Mouse (Mus musculus) heart, postnatal 0 days (tissue): ENCODE data around the gene Colgalt1. TPM values are rescaled to one million over a fixed set of nuclear protein-coding genes. Genes with fewer than 3 reads are reported as not detected.

ENCODE experiments used
- ATAC-seq: fragments of 200-750 bp; cut with Nextera tagmentation; 2 replicates; pipeline ENCODE4 v1.8.0; 2017; ENCODE audit warnings: low read depth, moderate number of reproducible peaks, moderate library complexity; ENCODE audit not compliant: insufficient read depth
- DNase-seq: peaks from one replicate; pipeline ENCODE4 v3.0.0-alpha.2; 2016; ENCODE audit warnings: low spot score
- H3K27ac ChIP-seq: fragments of 300-500 bp; sonication (generic); 2 replicates; pipeline ENCODE4 v1.5.1; 2014; ENCODE audit warnings: low read depth, mild to moderate bottlenecking
- H3K27me3 ChIP-seq: fragments of 300-500 bp; sonication (generic); 2 replicates; pipeline ENCODE4 v1.6.1; 2014; ENCODE audit warnings: low read length, mixed read lengths; ENCODE audit not compliant: control insufficient read depth, insufficient read depth
- H3K36me3 ChIP-seq: fragments of 300-500 bp; sonication (generic); replicated peaks from 2 replicates; pipeline ENCODE4 v1.6.1; 2014; ENCODE audit warnings: low read length, mixed read lengths; ENCODE audit not compliant: control insufficient read depth, insufficient read depth
- H3K4me1 ChIP-seq: fragments of 300-500 bp; sonication (generic); 2 replicates; pipeline ENCODE4 v1.6.1; 2014; ENCODE audit warnings: antibody characterized with exemption; ENCODE audit not compliant: control insufficient read depth, insufficient read depth
- H3K4me2 ChIP-seq: fragments of 300-500 bp; sonication (generic); 2 replicates; pipeline ENCODE4 v1.6.1; 2014; ENCODE audit warnings: low read depth, mild to moderate bottlenecking, low read length, moderate library complexity
- H3K4me3 ChIP-seq: fragments of 300-500 bp; sonication (generic); 2 replicates; pipeline ENCODE4 v1.5.1; 2014; ENCODE audit warnings: low read depth, low read length
- H3K9ac ChIP-seq: fragments of 300-500 bp; sonication (generic); replicated peaks from 2 replicates; pipeline ENCODE4 v1.6.1; 2014; ENCODE audit warnings: low read depth, low read length, mixed read lengths
- H3K9me3 ChIP-seq: fragments of 300-500 bp; sonication (generic); replicated peaks from 2 replicates; pipeline ENCODE4 v1.6.1; 2016; ENCODE audit warnings: low read length; ENCODE audit not compliant: control insufficient read depth
- CTCF ChIP-seq: IDR thresholded peaks from 2 replicates; pipeline ENCODE4 v1.5.1; 2016; ENCODE audit warnings: antibody characterized with exemption, control low read depth, low read depth
- EP300 ChIP-seq: IDR thresholded peaks from 2 replicates; pipeline ENCODE4 v1.6.1; 2016; ENCODE audit warnings: antibody characterized with exemption, low read depth
- WGBS: fragments of 180-500 bp; shearing (Covaris S2); extraction: QIAGEN DNeasy Blood & Tissue Kit; methylation state at CpG from one replicate; pipeline ENCODE4 v1.1.7; 2014; 5-methylcytosine and 5-hydroxymethylcytosine counted together
- polyA plus RNA-seq: library from polyadenylated mRNA; unstranded; fragments of >200 nt; fragmentation: Nextera tagmentation; extraction: Ambion mirVana; gene quantifications from 2 replicates; pipeline ENCODE4 v1.2.1, GENCODE M21; 2015
- total RNA-seq: library from RNA; depleted of rRNA; stranded (reverse); fragments of >200 nt; gene quantifications from 2 replicates; pipeline ENCODE4 v1.2.3, GENCODE M21; 2014; ENCODE audit warnings: low replicate concordance; rRNA removed

Gene Colgalt1
- total RNA-seq: 84.1 and 108 TPM in 2 replicates
- polyA plus RNA-seq: 32.7 and 35.4 TPM in 2 replicates

- Histone ChIP-seq H3K4me3 (peak within 1 kb of the TSS; percentile 87), H3K27me3 (no peaks in the 10 kb centered on the region), H3K4me2 (peak within 1 kb of the TSS; percentile 83), H3K9me3 (no peaks in the 10 kb centered on the region), H3K36me3 (peaks cover 18% of the 10 kb centered on the region), H3K9ac (peak within 1 kb of the TSS; percentile 82), H3K27ac (peak within 1 kb of the TSS; percentile 83), H3K4me1 (peaks cover 10% of the 10 kb centered on the region)
- under 1% methylated on average over 81 of the region's 82 CpGs for WGBS
- ATAC-seq (peak; percentile 100), DNase-seq (peak; percentile 100)
- TF ChIP-seq CTCF: no peak
- no peak; the same call in 1 of the 2 replicates for TF ChIP-seq EP300
Measured at GRCm38 (mm10) chr8:71610822-71611651, at the start of gene Colgalt1. Gene Colgalt1, plus strand, starts transcription at chr8:71610998.

- Histone ChIP-seq H3K27me3 (peaks cover 53% of the 10 kb centered on the region), H3K27ac (no peak overlapping the region), H3K4me1 (0 out of 2 replicates have a peak, but pooled peaks cover 4% of the 10 kb centered on the region), H3K9ac (no peak overlapping the region), H3K4me2 (no peak overlapping the region), H3K4me3 (no peak overlapping the region), H3K36me3 (no peaks in the 10 kb centered on the region), H3K9me3 (no peaks in the 10 kb centered on the region)
- DNase-seq (peak; percentile 71), ATAC-seq (peak; percentile 42; the same call in 1 of the 2 replicates)
- no peak for TF ChIP-seq EP300
- peak; percentile 96 for TF ChIP-seq CTCF
- WGBS: 6% methylated on average over 15 of the region's 15 CpGs
Measured at GRCm38 (mm10) chr8:71561401-71561800, 49.4 kb upstream of the Colgalt1 start.

- Histone ChIP-seq H3K4me3 (0 out of 2 replicates have a peak overlapping the region, but pooled peaks have one; percentile 12), H3K4me2 (peak overlapping the region; percentile 43), H3K9ac (no peak overlapping the region), H3K27ac (no peak overlapping the region), H3K4me1 (0 out of 2 replicates have a peak, but pooled peaks cover 8% of the 10 kb centered on the region), H3K27me3 (peaks cover 48% of the 10 kb centered on the region), H3K9me3 (no peaks in the 10 kb centered on the region), H3K36me3 (no peaks in the 10 kb centered on the region)
- WGBS: under 1% methylated on average over 33 of the region's 33 CpGs
- TF ChIP-seq EP300: no peak
- peak; percentile 77 for TF ChIP-seq CTCF
- DNase-seq (peak; percentile 57), ATAC-seq (peak; percentile 77)
Measured at GRCm38 (mm10) chr8:71562751-71563150, 48.0 kb upstream of the Colgalt1 start.

GRCm38 (mm10) chr8:71563992-71564391 lies 46.8 kb upstream of the Colgalt1 start:
- no peak overlapping the region for H3K9ac ChIP-seq
- no peak for TF ChIP-seq EP300
- TF ChIP-seq CTCF: 0 out of 2 replicates have a peak, but pooled peaks have one; percentile 9
- ATAC-seq (no peak), DNase-seq (no peak)
- no peak overlapping the region for H3K4me2 ChIP-seq
- H3K27ac ChIP-seq: no peak overlapping the region
- no peaks in the 10 kb centered on the region for H3K9me3 ChIP-seq
- H3K4me1 ChIP-seq: peaks cover 14% of the 10 kb centered on the region; the same call in 1 of the 2 replicates
- no peaks in the 10 kb centered on the region for H3K36me3 ChIP-seq
- WGBS: 82% methylated on average over 4 of the region's 4 CpGs
- H3K27me3 ChIP-seq: peaks cover 35% of the 10 kb centered on the region
- no peak overlapping the region for H3K4me3 ChIP-seq

GRCm38 (mm10) chr8:71566501-71566900 lies 44.3 kb upstream of the Colgalt1 start, which contains the start of gene Nxnl1:
Gene Nxnl1, minus strand, starts transcription at chr8:71566601.
- Histone ChIP-seq H3K36me3 (no peaks in the 10 kb centered on the region), H3K9ac (no peak within 1 kb of the TSS), H3K27ac (peak within 1 kb of the TSS; percentile 94; the same call in 1 of the 2 replicates), H3K4me3 (no peak within 1 kb of the TSS), H3K4me1 (peaks cover 19% of the 10 kb centered on the region; the same call in 1 of the 2 replicates), H3K4me2 (no peak within 1 kb of the TSS), H3K27me3 (peaks cover 12% of the 10 kb centered on the region), H3K9me3 (no peaks in the 10 kb centered on the region)
- DNase-seq (no peak), ATAC-seq (no peak)
- TF ChIP-seq CTCF (no peak), EP300 (no peak)
- 70% methylated on average over 3 of the region's 3 CpGs for whole genome bisulfite sequencing
